Mouse (Mus musculus) G1E (cell line): ENCODE data around the gene Snrnp200.

Experiments used
- CTCF ChIP-seq: IDR thresholded peaks from 2 replicates; pipeline ENCODE4 v1.5.1; 2012; ENCODE audit warnings: low read depth, low read length, inconsistent platforms, mixed read lengths
- POLR2AphosphoS5 ChIP-seq: IDR thresholded peaks from 2 replicates; pipeline ENCODE4 v1.6.1; 2012; ENCODE audit warnings: low read depth, low read length, inconsistent platforms; ENCODE audit not compliant: insufficient replicate concordance

DNA sequence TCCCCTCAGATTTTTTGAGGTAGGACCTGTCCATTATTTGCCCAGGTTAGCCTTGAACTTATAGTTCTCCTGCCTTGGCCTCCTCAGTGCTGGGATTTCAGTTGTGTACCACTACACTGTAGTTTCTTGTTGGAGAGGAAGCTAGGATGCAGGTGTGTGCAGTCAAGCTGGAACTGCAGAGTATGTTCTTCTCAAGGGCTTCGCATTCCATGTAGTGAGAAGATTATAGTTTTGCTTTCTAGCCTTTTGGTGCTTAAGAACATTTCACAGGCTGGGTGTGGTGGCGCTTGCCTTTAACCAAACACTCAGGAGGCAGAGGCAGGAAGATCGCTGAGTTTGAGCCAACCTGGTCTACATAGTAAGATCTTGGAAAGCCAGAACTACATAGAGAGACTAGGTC is 64.6 kb downstream of the Snrnp200 start:
- TF ChIP-seq CTCF (no peak), POLR2AphosphoS5 (no peak)
